Mouse (Mus musculus) heart, embryonic 11.5 days (tissue): ENCODE data around the gene Spa17. TPM values are rescaled to one million over a fixed set of nuclear protein-coding genes. Genes with fewer than 3 reads are reported as not detected.

Experiments
- ATAC-seq: fragments of 200-750 bp; cut with Nextera tagmentation; replicated peaks from 2 replicates; pipeline ENCODE4 v1.8.0; 2017; ENCODE audit warnings: moderate library complexity; ENCODE audit not compliant: insufficient number of reproducible peaks, low FRiP score, low TSS enrichment
- H3K27ac ChIP-seq: fragments of 300-500 bp; sonication (generic); 2 replicates; pipeline ENCODE4 v1.5.1; 2014; ENCODE audit warnings: mild to moderate bottlenecking, low read depth, low read length
- H3K27me3 ChIP-seq: fragments of 300-500 bp; sonication (generic); 2 replicates; pipeline ENCODE4 v1.6.1; 2014; ENCODE audit warnings: mild to moderate bottlenecking, low read length, mixed read lengths; ENCODE audit not compliant: control insufficient read depth, insufficient read depth
- H3K36me3 ChIP-seq: fragments of 300-500 bp; sonication (generic); 2 replicates; pipeline ENCODE4 v1.6.1; 2014; ENCODE audit warnings: mild to moderate bottlenecking, low read length, moderate library complexity, mixed read lengths; ENCODE audit not compliant: control insufficient read depth, insufficient read depth
- H3K4me1 ChIP-seq: fragments of 300-500 bp; sonication (generic); 2 replicates; pipeline ENCODE4 v1.6.1; 2014; ENCODE audit warnings: low read length; ENCODE audit not compliant: control insufficient read depth, insufficient read depth
- H3K4me2 ChIP-seq: fragments of 300-500 bp; sonication (generic); 2 replicates; pipeline ENCODE4 v1.6.1; 2014; ENCODE audit warnings: mild to moderate bottlenecking, moderate library complexity
- H3K4me3 ChIP-seq: fragments of 300-500 bp; sonication (generic); 2 replicates; pipeline ENCODE4 v1.5.1; 2014; ENCODE audit warnings: low read depth, low read length
- H3K9ac ChIP-seq: fragments of 300-500 bp; sonication (generic); 2 replicates; pipeline ENCODE4 v1.6.1; 2014; ENCODE audit warnings: mild to moderate bottlenecking, low read depth, low read length, moderate library complexity
- H3K9me3 ChIP-seq: fragments of 300-500 bp; sonication (generic); replicated peaks from 2 replicates; pipeline ENCODE4 v1.6.1; 2016; ENCODE audit warnings: low read length; ENCODE audit not compliant: control insufficient read depth
- WGBS: fragments of 180-500 bp; shearing (Covaris S2); extraction: QIAGEN DNeasy Blood & Tissue Kit; methylation state at CpG from one replicate; pipeline ENCODE4 v1.1.7; 2014; ENCODE audit not compliant: insufficient replicate concordance; 5-methylcytosine and 5-hydroxymethylcytosine counted together
- polyA plus RNA-seq: library from polyadenylated mRNA; unstranded; fragments of >200 nt; fragmentation: Nextera tagmentation; extraction: Ambion mirVana; gene quantifications from 2 replicates; pipeline ENCODE4 v1.2.1, GENCODE M21; 2014

The Spa17 gene
- polyA plus RNA-seq, 1 experiment from 2014 or later: 10.0 TPM

DNA sequence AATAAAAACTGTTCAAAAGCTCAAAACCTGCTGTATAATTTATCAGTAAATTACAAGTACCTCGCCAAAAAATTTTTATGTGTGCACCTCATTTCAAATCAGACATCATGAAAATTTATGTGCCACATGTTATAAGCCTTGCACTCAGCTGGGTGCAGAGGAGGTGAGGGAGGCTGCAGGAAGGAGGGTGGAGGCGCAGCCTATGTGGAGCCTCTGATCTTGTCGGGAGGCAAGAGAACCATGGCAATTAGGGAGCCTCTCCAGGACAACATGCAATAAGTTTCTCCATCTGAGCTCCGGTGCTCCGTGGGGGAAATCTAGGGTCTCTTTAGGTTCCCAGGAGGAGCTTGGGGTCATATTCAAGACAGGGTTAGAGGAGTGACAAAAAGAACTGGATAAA lies 46.1 kb downstream of the Spa17 start:
- no peaks in the 10 kb centered on the region; the same call in 1 of the 2 replicates for H3K27me3 ChIP-seq
- peaks cover 17% of the 10 kb centered on the region for H3K4me1 ChIP-seq
- no peak overlapping the region for H3K27ac ChIP-seq
- WGBS: 42% methylated on average over 5 of the region's 5 CpGs
- peak overlapping the region; percentile 48 for H3K4me2 ChIP-seq
- H3K4me3 ChIP-seq: no peak overlapping the region
- H3K9me3 ChIP-seq: no peaks in the 10 kb centered on the region
- no peak overlapping the region for H3K9ac ChIP-seq
- no peaks in the 10 kb centered on the region for H3K36me3 ChIP-seq
- ATAC-seq: no peak

DNA sequence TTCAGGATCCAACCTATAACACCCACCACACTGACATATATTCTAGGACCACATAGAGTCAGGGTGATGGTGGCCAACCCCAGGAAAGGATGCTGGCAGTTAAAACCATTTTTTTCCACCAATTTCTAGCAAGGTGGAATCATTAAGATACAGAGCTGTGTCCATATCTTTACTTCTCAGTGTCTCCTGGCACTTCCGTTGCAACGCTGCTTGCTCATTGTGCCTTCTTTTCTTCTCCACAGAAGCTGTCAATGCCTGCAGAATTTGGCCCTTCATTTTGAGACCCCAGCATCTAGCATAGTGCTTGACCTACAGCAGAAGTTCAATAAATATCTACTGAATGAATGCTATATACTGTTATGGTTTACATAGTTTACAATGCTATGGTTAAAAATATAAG lies 46.5 kb downstream of the Spa17 start:
- Histone ChIP-seq H3K4me1 (peaks cover 14% of the 10 kb centered on the region), H3K9me3 (no peaks in the 10 kb centered on the region), H3K4me3 (no peak overlapping the region), H3K36me3 (no peaks in the 10 kb centered on the region), H3K4me2 (no peak overlapping the region), H3K27me3 (no peaks in the 10 kb centered on the region; the same call in 1 of the 2 replicates), H3K27ac (no peak overlapping the region), H3K9ac (no peak overlapping the region)
- 82% methylated on average over 2 of the region's 2 CpGs for WGBS
- ATAC-seq: no peak

DNA sequence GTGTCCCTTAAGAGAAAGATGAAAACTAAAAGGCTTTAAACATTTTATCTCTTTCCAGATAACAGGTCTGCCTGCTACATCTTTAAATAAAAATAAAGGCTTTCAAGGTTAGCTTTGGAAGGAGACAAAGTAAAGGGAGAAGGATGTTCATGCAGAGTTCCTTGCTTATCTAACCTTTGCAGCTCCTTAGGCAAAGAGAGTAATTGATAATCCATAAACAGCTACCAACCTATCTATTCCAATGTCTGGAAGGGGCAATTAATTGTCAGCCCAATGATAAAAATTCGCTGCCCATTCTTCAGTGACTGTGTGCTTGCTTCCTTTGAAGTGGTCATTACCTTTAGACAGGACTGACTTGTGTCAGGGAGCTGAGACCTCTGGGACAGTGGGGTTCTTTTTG lies 49.7 kb downstream of the Spa17 start:
- Histone ChIP-seq H3K9me3 (no peaks in the 10 kb centered on the region), H3K4me3 (no peak overlapping the region), H3K27ac (no peak overlapping the region), H3K27me3 (no peaks in the 10 kb centered on the region), H3K36me3 (no peaks in the 10 kb centered on the region), H3K4me1 (peaks cover 13% of the 10 kb centered on the region), H3K4me2 (no peak overlapping the region), H3K9ac (no peak overlapping the region)
- 36% methylated on average over 1 of the region's 1 CpGs for WGBS
- ATAC-seq: no peak

DNA sequence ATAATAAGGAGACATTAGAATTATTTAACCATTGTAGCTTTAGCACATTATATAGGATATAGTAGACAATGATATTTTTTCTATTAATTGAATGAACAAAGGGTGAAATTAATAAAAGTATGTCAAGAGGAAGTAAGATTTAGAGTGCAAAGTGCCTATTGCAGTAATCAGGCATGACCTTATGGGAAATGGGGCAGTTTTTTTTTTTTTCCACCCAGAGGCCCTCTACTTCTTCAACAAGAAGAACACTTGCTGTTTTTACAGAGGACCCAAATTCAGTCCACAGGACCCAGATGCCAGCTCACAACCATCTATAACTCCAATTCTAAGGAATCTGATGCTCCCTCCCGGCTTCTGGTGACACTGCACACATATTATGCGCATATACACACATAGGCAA lies 52.9 kb downstream of the Spa17 start:
- ATAC-seq: no peak

DNA sequence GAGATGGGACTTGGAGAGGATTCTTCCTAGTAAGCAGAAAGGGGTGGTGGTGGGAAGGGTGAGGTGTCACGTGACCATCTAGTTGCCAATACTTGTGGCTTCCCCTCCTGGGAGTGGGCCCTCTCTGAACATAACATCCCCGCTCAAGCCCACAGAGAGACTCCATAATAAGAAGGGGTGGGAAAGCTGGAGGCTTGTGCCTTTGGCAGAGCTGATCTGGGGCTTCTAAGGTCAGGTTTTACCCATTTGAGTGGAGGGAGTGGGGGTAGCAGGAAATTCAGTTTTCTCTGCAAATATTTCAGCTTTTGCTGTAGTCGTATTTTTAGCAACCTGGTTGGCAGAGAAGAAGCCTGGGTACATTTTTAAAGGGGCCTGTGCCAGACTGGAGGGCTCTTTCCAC lies 57.2 kb downstream of the Spa17 start:
- peaks cover 19% of the 10 kb centered on the region for H3K27me3 ChIP-seq
- H3K36me3 ChIP-seq: no peaks in the 10 kb centered on the region
- no peak overlapping the region for H3K27ac ChIP-seq
- no peak overlapping the region for H3K4me3 ChIP-seq
- peaks cover 21% of the 10 kb centered on the region for H3K4me1 ChIP-seq
- no peak overlapping the region for H3K4me2 ChIP-seq
- no peak overlapping the region for H3K9ac ChIP-seq
- no peak for ATAC-seq
- H3K9me3 ChIP-seq: no peaks in the 10 kb centered on the region
- WGBS: 65% methylated on average over 3 of the region's 3 CpGs

More for the DNA sequence above, 52.9 kb downstream of the Spa17 start:
- WGBS: 87% methylated on average over 2 of the region's 2 CpGs
- Histone ChIP-seq H3K27ac (no peak overlapping the region), H3K9me3 (no peaks in the 10 kb centered on the region), H3K4me3 (no peak overlapping the region), H3K9ac (no peak overlapping the region), H3K4me2 (no peak overlapping the region), H3K27me3 (no peaks in the 10 kb centered on the region), H3K36me3 (no peaks in the 10 kb centered on the region), H3K4me1 (peaks cover under 1% of the 10 kb centered on the region; the same call in 1 of the 2 replicates)

DNA sequence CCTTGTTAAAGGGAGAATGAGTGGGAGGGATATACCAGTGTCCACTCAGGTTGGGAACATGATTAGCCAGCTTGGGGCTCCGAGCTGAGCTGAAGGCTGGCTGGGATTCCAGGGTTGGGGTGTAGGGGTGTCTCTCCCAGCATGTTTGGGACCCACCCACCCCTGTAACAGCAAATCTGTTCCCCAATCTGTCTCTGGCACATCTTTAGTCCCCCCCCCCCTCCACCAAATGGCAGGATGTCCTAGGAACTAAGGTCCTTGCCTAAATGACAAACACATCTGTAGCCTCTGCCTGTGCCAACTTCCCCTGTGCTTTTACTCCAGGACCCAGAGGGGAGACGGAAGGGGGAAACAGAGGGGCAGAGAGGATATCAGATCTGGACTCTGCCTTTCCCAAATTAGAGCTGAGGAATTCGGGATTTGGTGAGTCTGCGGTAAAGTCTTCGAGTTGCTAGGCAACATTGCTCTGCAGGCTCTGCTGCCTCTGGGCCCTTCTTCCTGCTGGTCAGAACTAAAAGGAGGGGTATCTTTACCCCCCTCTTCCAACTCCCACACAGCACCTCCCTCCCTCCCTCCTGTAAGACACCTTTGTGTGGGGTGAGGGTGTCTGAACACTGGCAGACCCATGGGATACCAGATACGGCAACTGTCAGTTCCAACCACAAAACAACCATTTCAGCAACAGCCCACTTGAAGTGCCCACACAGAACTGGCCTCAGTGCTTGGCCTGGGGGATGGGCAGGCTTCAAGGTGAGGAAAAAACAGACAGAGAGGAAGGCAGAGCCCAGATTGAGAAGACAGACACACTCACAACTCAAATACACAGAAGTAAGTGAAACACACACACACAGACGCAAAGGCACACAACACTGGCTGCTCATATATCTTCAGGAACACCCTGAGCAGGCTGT lies 58.4 kb downstream of the Spa17 start, which contains the start of gene Siae:
Gene Siae, plus strand, starts transcription at position 861 of the 911 bp plus-strand sequence.
- no peaks in the 10 kb centered on the region for H3K9me3 ChIP-seq
- H3K27ac ChIP-seq: no peak within 1 kb of the TSS
- ATAC-seq: no peak
- H3K4me3 ChIP-seq: no peak within 1 kb of the TSS
- peaks cover 22% of the 10 kb centered on the region for H3K4me1 ChIP-seq
- whole genome bisulfite sequencing: 22% methylated on average over 7 of the region's 7 CpGs
- H3K27me3 ChIP-seq: peaks cover 30% of the 10 kb centered on the region
- H3K9ac ChIP-seq: no peak within 1 kb of the TSS
- no peaks in the 10 kb centered on the region for H3K36me3 ChIP-seq
- no peak within 1 kb of the TSS for H3K4me2 ChIP-seq

DNA sequence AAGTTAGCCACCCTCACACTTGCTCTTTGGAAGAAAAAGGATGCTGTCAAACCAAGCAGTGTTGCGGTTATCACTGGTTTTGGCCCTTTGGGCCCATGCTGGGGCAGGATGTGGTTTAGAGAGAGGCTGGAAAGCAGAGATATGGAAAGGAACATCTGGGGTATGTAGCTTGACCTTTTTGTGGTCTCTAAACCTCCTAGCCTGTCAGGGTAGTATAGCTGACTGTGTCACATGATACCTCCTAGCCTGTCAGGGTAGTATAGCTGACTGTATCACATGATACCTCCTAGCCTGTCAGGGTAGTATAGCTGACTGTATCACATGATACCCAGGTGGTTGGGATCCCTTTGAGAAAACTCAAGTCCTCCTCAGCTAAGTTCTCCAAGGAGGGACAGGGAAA lies 59.2 kb downstream of the Spa17 start:
- H3K27me3 ChIP-seq: peaks cover 32% of the 10 kb centered on the region
- WGBS: 60% methylated on average over 1 of the region's 1 CpGs
- H3K27ac ChIP-seq: no peak overlapping the region
- H3K36me3 ChIP-seq: no peaks in the 10 kb centered on the region
- H3K4me3 ChIP-seq: no peak overlapping the region
- no peak for ATAC-seq
- H3K4me1 ChIP-seq: peaks cover 22% of the 10 kb centered on the region
- H3K9ac ChIP-seq: no peak overlapping the region
- H3K9me3 ChIP-seq: no peaks in the 10 kb centered on the region
- no peak overlapping the region for H3K4me2 ChIP-seq
